Mouse (Mus musculus) layer of hippocampus, adult 9-10 months (tissue): Measurements from ENCODE around the gene Olfr91.

Source experiments
- DNase-seq: peaks from one replicate; pipeline ENCODE4 v3.0.0; 2022; ENCODE audit warnings: low spot score

The Olfr91 gene

DNA sequence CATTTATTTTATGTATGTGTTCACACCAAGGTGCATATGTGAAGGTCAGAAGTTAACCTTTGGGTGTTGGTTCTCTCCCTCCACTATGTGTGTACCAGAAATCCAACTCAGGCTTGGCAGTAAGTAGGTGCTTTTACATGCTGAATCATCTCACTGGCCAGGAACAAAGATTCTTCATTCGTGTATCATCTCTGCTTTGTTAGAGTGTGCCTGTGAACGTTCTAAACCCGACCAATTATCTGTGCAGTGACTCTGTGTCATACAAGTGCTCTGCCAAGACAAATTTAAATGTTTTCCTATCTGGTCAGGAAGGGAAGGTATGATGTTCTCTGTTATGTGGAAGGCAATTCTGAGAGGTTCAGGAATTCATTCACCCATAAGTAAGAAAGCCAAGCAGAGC is 36.6 kb downstream of the Olfr91 start:
- no peak for DNase-seq

DNA sequence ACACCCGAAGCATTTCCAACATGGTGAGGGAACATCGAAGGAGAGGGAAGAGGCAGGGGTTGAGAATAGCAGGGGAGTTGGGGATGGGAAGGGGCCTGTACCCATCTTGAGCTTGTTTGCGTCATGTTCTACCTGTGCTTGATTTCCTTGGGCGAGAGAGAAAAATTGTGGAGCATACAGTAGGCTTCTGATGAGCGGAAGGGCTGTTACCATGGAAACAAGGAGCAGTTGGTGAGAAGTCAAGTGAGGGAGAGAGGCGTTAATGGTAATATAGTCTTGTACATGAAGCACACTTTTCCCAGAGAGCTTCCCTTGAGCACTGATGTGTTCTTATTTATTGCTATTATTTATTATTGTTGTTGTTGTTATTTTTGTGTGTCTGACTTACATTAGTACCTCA is 41.1 kb downstream of the Olfr91 start:
- DNase-seq = no peak

GRCm38 (mm10) chr17:37051745-37052144 is 46.3 kb downstream of the Olfr91 start:
- no peak for DNase-seq

DNA sequence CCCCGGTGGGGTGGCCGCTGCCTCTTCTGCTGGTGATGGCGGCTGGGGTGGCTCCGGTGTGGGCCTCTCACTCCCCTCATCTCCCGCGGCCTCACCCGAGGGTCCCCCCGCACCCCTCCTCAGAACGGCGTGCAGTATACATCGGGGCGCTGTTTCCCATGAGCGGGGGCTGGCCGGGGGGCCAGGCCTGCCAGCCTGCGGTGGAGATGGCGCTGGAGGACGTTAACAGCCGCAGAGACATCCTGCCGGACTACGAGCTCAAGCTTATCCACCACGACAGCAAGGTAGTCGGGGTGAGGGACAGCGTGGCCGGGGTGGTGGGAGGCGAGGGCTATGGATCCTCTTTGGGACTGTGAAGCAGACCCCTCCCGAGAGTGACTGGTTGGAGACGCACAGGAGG is 47.2 kb downstream of the Olfr91 start:
- no peak for DNase-seq

GRCm38 (mm10) chr17:37050399-37050798 is 47.7 kb downstream of the Olfr91 start:
- DNase-seq = no peak

- DNase-seq = no peak
Observed at GRCm38 (mm10) chr17:37049570-37050310, 48.3 kb downstream of the Olfr91 start.

GRCm38 (mm10) chr17:37048383-37048782 is 49.7 kb downstream of the Olfr91 start:
- DNase-seq = no peak

DNA sequence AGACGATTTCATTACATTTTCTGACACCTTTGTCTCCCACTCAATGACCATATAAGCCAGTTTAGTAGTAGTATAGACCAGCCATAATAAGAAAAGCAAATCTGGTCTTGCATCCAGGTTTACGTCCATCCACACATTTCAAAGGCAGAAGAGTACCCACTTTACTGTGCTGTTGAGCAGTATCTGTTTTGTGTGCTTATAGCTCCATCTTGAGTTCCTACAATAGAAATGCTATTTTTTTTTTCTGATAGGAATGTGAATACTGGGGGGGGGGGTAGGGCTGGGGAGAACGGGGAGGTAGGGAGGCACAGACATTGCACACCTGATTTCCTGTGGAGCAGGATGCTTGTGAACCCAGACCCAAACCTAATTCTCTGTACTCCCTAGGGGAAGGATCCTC is 50.1 kb downstream of the Olfr91 start:
- no peak for DNase-seq

DNA sequence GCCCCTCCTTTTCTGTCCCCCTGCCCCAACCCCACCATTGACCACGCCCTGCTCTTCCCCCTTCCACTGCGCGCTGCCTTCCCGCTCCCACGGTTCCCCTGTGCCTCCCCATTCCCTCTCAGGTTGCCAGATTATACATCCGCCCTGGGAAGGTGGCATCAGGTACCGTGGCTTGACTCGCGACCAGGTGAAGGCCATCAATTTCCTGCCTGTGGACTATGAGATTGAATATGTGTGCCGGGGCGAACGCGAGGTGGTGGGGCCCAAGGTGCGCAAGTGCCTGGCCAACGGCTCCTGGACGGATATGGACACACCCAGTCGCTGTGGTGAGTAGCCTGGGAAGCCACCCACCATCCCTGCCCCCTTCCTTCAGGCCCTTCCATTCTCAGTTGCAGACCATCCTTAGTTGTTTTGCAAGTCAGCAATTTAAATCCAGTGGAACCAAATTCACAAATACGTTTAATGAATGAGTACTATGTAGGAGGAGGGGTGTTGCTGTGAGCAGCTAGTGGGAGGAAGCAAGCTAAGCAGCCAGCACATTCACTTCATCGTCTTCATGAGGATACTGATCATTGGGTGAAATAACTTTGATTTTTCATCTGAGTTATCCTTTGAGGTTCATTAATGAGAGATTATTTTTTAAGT is 50.6 kb downstream of the Olfr91 start:
- no peak for DNase-seq

GRCm38 (mm10) chr17:37046312-37047112 is 51.6 kb downstream of the Olfr91 start:
- no peak for DNase-seq

- no peak for DNase-seq
Observed at GRCm38 (mm10) chr17:37045611-37046311, 52.3 kb downstream of the Olfr91 start, which contains the start of gene Gabbr1. Gene Gabbr1, plus strand, starts transcription at chr17:37045966.

GRCm38 (mm10) chr17:37044651-37045244 is 53.3 kb downstream of the Olfr91 start:
- no peak for DNase-seq
